Mouse (Mus musculus) brain, embryonic 18.5 days (tissue): ENCODE results near the gene Lrrc10.
"Not testable (repeated sequence)": the region's sequence is repeated elsewhere in the genome, so short reads cannot be mapped to it uniquely, and the experiment has no call there.

ENCODE experiments used
- DNase-seq: peaks from one replicate; pipeline ENCODE4 v3.0.0-alpha.2; 2012; ENCODE audit warnings: low read depth, low spot score

Lrrc10 gene

DNA sequence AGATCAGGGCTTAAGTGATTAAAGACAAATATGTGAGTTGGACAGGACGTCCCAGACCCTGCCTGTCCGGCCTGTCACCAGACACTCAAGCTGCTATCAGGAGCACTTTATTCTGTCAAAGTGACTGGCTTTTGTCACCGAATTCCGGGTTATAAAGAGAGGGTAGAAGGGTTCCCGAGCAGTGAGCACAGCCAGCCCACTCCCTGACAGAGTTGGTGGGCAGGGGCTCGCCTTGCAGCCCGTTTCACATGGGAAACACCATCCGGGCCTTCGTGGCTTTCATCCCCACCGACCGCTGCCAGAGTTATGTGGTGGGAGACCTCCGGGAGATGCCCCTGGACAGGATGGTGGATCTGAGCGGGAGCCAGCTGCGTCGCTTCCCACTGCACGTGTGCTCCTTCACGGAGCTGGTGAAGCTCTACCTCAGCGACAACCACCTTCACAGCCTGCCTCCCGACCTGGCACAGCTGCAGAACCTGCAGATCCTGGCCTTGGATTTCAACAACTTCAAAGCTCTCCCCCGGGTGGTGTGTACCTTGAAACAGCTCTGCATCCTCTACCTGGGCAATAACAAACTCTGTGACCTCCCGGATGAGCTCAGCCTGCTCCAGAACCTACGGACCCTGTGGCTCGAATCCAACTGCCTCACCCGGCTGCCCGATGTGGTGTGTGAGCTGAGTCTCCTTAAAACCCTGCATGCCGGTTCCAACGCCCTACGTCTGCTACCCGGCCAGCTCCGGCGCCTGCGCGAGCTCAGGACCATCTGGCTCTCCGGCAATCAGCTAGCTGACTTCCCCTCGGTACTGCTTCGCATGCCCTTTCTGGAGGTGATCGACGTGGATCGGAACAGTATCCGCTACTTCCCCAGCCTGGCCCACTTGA, at the start of gene Lrrc10:
Gene Lrrc10 (plus strand): TSS at position 167 of the 882 bp plus-strand sequence.
- DNase-seq, result no peak

DNA sequence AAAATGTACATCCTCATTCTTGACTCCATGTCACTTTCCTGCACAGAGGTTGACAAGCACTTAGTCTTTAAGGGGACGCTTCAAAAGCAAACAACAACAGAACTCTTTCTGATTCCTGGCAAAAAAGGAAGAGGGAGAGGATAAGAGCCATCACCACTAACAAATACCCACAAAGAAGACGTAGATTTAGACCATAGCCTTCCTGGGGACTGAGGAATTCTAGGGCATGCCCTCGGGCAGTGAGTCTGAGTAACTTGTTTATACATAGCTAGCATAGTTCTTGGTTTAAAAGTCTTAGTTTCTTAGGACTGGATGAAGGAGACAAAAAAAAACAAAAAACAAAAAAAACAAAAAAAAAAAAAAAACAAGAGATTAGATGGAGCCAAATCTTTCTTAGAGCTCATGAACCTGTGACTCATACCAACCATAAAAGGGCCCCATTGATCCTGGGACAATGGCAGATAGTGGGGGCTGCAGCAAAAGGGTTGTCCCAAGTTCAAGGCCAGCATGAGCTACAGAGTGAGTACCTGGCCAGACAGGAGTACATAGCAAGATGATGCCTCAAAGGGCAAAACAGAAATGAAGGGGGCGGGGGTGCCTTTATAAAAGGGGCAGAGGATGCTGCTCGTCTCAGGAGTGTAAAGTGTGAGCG, 49.4 kb upstream of the Lrrc10 start:
- DNase-seq, result no peak

DNA sequence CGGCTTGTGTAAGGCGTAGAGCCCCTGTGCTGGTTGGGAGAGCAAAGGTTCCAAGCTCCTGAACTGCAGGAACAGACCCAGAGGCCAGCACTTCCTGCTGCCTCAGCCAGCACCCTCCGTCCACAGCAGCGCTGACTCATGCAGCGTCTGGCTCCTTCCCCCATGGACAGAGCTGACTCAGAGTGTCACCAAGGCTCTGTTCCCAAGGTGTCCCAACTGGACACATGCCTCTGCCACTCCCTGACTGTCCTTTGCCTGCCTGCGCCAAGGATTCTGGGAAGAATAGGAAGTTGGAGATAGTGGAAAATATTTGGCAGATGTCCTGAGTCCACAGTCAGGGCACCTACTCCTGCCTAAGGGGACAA, 48.9 kb upstream of the Lrrc10 start:
- no peak for DNase-seq

DNA sequence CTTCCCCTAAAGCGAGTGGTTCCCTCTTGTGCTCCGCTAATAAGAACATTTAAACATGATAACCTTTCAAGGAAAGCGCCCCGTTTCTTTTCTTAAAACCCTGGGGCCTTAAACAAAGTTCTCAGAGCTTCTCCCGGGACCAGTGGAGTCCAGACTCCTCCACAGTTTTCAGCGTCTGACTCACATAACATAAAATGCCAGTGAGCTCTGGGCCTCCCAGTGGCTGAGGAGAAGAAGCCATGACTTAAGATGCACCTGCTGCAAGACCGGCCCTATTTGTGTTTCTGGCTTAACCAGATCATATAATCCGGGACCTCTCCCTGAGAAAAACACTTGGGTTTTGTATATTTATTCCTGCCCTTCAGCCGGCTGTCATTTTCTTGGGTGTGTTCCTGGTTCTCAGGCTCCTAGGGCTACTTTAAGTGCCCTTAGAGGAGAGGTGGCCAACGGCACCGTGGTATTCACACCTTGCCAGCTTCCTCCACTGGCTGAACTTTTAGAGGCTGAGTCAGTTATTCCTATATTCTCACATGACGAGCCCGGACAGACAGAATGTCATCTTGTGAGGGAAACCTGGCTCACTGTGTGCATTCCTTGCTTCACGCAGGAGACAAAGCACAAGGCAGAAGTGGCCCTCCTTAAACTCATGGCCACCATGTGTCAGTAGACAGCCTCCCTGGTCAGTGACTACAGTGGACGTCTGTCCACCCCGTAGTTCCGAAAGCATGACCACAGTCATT, 46.3 kb upstream of the Lrrc10 start:
- DNase-seq, result no peak

GRCm38 (mm10) chr10:117000975-117001374, 44.2 kb upstream of the Lrrc10 start:
- no peak for DNase-seq

- DNase-seq, result no peak
These were observed 40.4 kb upstream of the Lrrc10 start for GRCm38 (mm10) chr10:117004695-117005094.

GRCm38 (mm10) chr10:117005707-117006464, 39.3 kb upstream of the Lrrc10 start:
- no peak for DNase-seq

GRCm38 (mm10) chr10:117009691-117010090, 35.5 kb upstream of the Lrrc10 start:
- DNase-seq, result no peak

DNA sequence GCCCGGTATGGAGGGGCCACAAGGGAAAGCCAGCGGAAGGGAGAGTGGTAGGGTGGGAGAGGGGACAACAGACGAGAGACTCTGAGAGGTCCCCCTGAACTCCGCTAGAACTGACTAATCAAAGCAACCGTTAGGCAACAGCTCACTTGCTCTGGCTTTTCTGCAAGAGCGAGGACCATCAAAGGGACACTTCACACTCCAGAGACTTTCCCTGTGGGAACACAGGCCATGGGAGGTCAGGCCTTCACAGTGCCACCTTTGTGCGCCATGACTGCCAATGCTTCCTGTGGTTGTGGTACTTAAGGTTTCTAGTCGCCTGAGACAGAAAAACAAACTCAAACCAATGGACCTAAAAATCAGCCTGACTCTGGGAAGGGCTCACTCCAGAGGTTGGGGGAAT, 34.1 kb upstream of the Lrrc10 start:
- DNase-seq, result no peak

DNA sequence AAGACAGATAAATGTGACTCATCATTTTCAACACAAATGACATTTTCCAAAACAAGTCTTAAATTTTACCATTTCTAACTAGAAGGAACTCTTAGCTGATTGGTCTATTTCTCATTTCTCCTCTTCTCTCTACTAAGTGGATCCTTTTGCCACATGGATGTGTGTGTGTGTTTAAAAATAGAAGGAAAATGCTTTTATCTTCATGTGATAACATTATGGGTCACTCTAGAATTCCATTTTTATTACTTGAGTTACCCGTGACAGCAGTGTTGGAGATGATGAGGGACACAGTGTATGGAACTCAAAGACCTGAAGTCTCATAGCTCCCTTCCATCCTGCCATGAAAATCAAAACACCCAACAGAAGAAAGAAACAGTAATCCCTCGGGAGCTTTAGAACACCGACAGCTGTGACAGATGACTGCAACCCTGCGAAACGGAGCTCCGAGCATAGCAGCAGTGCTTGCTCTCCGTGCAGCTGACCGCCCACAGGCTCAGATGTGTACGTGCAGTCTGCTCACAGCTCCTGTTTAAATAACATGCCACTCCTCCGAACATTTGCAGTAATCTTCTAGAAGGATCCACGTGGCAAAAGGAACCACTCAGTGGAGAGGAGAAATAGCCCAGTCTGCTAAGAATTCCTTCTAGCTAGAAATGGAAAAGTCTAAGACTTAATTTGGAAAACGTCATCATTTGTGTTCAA, 31.3 kb upstream of the Lrrc10 start:
- DNase-seq, result no peak

DNA sequence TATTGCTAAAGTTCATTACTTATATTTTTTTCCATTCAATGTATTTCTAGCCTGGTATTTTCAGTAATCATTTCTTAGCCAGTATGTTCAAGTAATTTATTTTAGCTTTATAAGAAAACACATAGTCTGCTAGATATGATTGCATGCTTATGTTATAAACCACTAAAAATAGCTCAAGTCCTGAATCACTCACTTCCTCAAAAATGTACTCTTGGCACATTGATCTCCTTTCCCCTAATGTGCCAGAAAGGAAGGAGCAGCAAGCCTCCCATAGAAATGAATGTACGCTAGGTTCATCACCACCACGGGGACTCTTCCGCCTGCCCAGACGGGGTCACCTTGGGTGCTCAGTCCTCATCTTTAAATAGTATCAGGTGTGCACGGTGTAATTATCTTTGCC, 30.6 kb upstream of the Lrrc10 start:
- no peak for DNase-seq

- DNase-seq, result no peak
These were observed 26.8 kb upstream of the Lrrc10 start for GRCm38 (mm10) chr10:117018281-117018840.

DNA sequence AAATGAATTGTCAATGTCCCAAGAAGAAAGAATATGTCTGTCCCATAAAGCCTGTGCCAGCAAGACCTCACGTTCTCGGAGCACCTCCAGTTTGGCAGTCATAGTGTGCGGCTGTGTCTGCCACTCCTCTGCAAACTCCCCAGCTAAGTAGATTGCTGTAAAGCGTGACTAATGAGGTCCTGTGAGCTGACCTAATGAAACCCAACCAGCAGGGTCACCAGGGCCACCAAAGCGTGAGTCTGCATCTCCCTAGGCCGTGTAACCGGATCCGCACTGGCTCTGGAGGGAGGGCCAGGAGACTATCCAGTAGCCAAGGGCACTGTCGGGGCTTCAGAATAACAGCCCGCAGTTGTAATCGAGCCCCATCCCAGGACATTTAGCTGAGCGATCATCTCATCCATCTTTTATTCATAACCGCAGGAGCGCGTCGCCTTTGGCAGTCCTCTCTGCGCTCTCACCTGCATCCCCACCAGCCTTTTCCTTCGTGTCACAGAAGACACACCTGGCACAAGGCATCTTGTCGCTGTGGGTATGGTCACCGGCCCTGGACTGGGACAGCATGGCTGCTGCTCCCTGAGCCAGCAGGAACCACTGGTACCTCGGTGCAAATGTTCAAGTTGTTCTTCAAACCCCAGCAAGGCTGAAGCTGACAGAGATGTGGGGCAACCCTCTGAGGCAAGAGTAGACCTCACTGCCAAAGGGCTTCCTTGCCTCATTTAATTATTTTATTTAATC, 24.0 kb upstream of the Lrrc10 start:
- no peak for DNase-seq

GRCm38 (mm10) chr10:117023693-117024092, 21.4 kb upstream of the Lrrc10 start:
- DNase-seq, result no peak

- not testable (repeated sequence) for DNase-seq
These were observed 19.4 kb upstream of the Lrrc10 start for GRCm38 (mm10) chr10:117025776-117026175.

GRCm38 (mm10) chr10:117026176-117026575, 19.0 kb upstream of the Lrrc10 start:
- no peak for DNase-seq

DNA sequence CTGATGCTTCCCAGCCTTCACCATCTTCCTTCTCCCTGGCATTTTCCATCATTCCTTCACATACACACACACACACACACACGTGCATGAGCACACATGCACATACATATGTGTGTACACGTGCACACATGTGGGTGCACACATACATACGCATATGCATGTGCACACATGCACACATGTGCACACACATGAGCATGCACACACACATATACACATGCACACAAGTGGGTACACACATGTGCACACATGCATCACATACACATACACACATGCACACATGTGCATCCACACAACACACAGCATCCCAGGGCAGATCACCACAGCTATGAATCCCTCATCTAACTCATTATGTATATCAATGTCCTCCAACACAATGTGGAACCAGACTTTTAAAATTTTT, 14.0 kb upstream of the Lrrc10 start:
- no peak for DNase-seq

DNA sequence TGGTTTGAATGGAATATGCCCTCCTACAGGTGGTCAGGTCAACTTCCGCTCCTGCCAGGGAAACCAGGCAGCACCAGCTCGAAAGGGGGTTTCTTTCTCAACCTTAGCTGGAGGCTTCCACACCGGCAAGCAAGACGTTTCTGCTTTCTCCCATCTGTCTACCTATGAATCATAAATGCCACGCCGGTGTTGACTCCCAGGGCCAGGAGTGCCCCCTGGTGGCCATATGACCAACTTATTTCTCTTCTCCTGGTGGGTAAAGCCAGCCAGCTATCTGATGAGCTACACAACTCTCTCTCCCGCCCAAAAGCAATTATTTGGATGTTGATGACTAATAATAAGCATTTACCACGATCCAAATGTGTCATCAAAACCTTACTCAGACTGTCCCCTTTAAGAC, 11.4 kb upstream of the Lrrc10 start:
- peak; percentile 36 for DNase-seq

GRCm38 (mm10) chr10:117040355-117040754, 4.8 kb upstream of the Lrrc10 start:
- peak; percentile 20 for DNase-seq

DNA sequence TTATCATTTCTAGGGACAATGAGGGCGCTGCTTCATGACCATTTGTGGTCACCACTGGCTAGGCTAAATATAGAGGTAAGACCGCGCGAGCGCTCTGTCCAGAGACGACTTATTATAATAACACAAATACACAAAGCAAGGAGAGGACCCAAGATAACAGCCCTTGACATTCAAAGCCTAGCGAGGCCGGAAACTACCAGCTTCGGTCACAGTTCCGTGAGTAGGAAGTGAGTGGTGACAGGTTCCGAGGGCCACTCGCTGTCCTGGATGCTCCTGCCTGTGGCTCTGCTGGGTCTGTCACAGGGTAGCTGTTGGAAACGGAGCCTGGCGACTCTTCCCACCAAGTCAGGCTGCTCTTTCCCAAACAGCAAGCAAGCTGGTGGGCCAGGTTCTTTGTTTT, 2.8 kb upstream of the Lrrc10 start:
- no peak for DNase-seq
